Mouse (Mus musculus): ENCODE results near the gene Gm10377.
"Not testable (repeated sequence)": the region's sequence is repeated elsewhere in the genome, so short reads cannot be mapped to it uniquely, and the experiment has no call there.

Gene Gm10377

GRCm38 (mm10) chr14:42797887-42798286, at the start of gene Gm10377:
TSS of gene Gm10377 (minus strand) at chr14:42797987.
- CTCF ChIA-PET, POLR2A ChIA-PET: not testable (repeated sequence)

DNA sequence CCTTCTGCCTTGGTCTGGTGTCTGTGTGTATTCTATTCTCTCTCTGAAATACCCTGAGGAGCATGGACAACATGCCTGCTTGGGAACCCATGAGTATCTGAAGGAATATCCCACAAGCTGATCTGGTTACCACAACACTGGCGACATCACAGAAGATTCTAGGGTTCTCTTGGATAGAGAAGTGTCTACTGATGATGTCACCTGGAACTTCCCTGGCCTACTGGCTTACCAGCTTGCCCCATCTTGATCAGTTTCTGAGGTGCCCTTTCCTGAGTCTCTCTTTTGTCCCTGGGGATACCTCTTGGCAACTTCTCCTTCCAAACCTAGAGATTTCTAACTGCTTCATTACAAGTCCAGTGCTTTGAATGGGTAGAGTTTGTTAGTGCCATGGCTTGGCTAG, 29.1 kb downstream of the Gm10377 start, which contains the start of gene Gm3015:
TSS of gene Gm3015 (minus strand) at position 101 of the 400 bp plus-strand sequence.
- CTCF ChIA-PET, POLR2A ChIA-PET: not testable (repeated sequence)

Data from embryonic stem cell, embryonic (primary cell).